Mouse (Mus musculus): Measurements from ENCODE around the gene Zbtb48. TPM values are rescaled to one million over a fixed set of nuclear protein-coding genes. Genes with fewer than 3 reads are reported as not detected.

Gene Zbtb48
- total and polyA plus RNA-seq, 3 experiments = 12.1 to 21.4 TPM; not detected in 1

DNA sequence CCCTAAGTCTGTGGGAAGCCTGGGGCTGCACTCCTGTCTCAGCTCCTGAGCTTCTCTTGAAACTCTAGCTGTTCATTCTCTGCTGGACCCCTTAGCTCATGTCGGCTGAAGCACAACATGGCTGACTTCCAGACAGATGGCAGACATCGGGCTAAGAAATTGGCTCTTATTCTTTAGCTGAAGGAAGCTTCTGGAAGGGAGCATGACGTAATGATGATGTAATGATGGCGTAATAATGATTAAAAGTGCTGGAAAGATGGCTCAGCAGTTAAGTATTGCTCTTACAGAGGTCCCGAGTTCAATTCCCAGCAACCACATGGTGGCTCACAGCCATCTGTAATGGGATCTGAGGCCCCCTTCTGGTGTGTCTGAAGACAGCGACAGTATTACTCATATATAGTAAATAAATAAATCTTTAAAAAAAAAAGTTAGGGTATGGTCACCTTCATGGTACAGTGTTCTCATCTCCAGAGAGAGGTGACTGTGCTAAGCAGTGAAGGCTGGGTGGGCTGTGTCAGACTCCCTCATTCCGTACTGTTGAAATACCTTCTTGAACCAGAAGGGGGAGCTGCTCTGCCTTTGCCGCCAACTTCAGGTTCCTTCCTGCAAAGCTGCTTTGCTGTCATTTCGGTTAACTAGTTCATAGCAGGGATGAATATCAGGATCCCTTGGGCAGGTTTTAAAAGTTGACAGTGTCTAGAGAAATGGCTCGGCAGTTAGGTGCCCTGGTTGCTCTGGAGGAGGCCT, 55.1 kb downstream of the Zbtb48 start:
- peaks cover 0 to 5% of the 10 kb centered on the region in 2 experiments; a peak in 1 of 4 replicates for H3K36me3 ChIP-seq (ENCODE audit: control insufficient read depth in 1 of 2, insufficient read depth in 2 of 2, low read length in 2 of 2)
- no peak for TF ChIP-seq POLR2AphosphoS2 (IDR thresholded peaks at IDR 0.05; ENCODE audit: low read length)
- no peak for TF ChIP-seq TAL1 (IDR thresholded peaks at IDR 0.05; ENCODE audit: low read length)
- TF ChIP-seq RAD21 (IDR thresholded peaks at IDR 0.05; ENCODE audit: low read depth, low read length) = no peak
- TF ChIP-seq ETS1 (IDR thresholded peaks at IDR 0.05; ENCODE audit: low read depth, low read length) = peak; percentile 8; the same call in 1 of the 2 replicates
- TF ChIP-seq MAX (IDR thresholded peaks at IDR 0.05; ENCODE audit: low read length) = no peak
- no peak for TF ChIP-seq JUND (IDR thresholded peaks at IDR 0.05; ENCODE audit: low read depth, low read length)
- TF ChIP-seq E2F4 (IDR thresholded peaks at IDR 0.05; ENCODE audit: borderline replicate concordance, low read depth, low read length) = no peak
- no peak for TF ChIP-seq GATA1 (IDR thresholded peaks at IDR 0.05; ENCODE audit: low read depth, low read length)
- 0 out of 2 replicates have a peak, but pooled peaks have one; percentile 18 for TF ChIP-seq SMC3 (IDR thresholded peaks at IDR 0.05; ENCODE audit: low read depth, low read length)
- peak; percentile 59 to 75 (median 70) for TF ChIP-seq CTCF (IDR thresholded peaks at IDR 0.05 in 2 of 3, conservative IDR thresholded peaks at IDR 0.05 in 1 of 3; ENCODE audit: control insufficient read depth in 1 of 3, insufficient read depth in 1 of 3, low read depth in 2 of 3, low read length in 3 of 3, poor library complexity in 1 of 3, severe bottlenecking in 1 of 3)
- no peak for TF ChIP-seq MXI1 (IDR thresholded peaks at IDR 0.05; ENCODE audit: low read depth, low read length)
- H3K4me3 ChIP-seq (ENCODE audit: control insufficient read depth in 1 of 2, insufficient read depth in 1 of 2, low read depth in 2 of 2, low read length in 2 of 2) = no peak overlapping the region
- DNase-seq (ENCODE audit: low read depth, low spot score) = peak; percentile 68
- H3K9me3 ChIP-seq (replicated peaks; ENCODE audit: insufficient read depth, low read length) = no peaks in the 10 kb centered on the region
- H3K27me3 ChIP-seq (ENCODE audit: control insufficient read depth in 1 of 2, insufficient read depth in 2 of 2, low read length in 2 of 2) = no peaks in the 10 kb centered on the region
- H3K9ac ChIP-seq (ENCODE audit: control insufficient read depth, low read depth, low read length, poor library complexity, severe bottlenecking) = no peak overlapping the region
- H3K27ac ChIP-seq (ENCODE audit: control insufficient read depth, low read depth, low read length) = 0 out of 2 replicates have a peak overlapping the region, but pooled peaks have one; percentile 11
- no peaks in the 10 kb centered on the region for H3K4me1 ChIP-seq (ENCODE audit: control insufficient read depth in 1 of 2, insufficient read depth in 2 of 2, low read length in 2 of 2)
- no peaks in the 10 kb centered on the region for H3K79me2 ChIP-seq (ENCODE audit: control insufficient read depth, insufficient read depth, low read length, poor library complexity)

Other genes starting within 250 kb of the Zbtb48 start
- gene Camta1, start 165.8 kb downstream of the Zbtb48 start, total RNA-seq (2012; rRNA removed) = 23.5 and 28.2 TPM in 2 replicates
- 10 to 100 TPM in 1 of 2 experiments, not detected in 1; 87.5 TPM for gene Camta1, start 165.8 kb downstream of the Zbtb48 start, polyA plus RNA-seq (2012; ENCODE audit: insufficient read depth in 1 of 2, insufficient read length in 2 of 2, low read depth in 1 of 2, low replicate concordance in 2 of 2, missing spikeins in 1 of 2)
- gene Dnajc11, start 94.0 kb downstream of the Zbtb48 start, total RNA-seq (2012; rRNA removed) = 109 and 128 TPM in 2 replicates
- gene Dnajc11, start 94.0 kb downstream of the Zbtb48 start, polyA plus RNA-seq (2012; ENCODE audit: insufficient read depth in 1 of 2, insufficient read length in 2 of 2, low read depth in 1 of 2, low replicate concordance in 2 of 2, missing spikeins in 1 of 2) = 100 to 1,000 TPM; 157 to 278 TPM
- gene Thap3, start 38.7 kb downstream of the Zbtb48 start, total RNA-seq (2012; rRNA removed) = 12.0 and 13.7 TPM in 2 replicates
- 10 to 100 TPM in 1 of 2 experiments, not detected in 1; 17.2 TPM for gene Thap3, start 38.7 kb downstream of the Zbtb48 start, polyA plus RNA-seq (2012; ENCODE audit: insufficient read depth in 1 of 2, insufficient read length in 2 of 2, low read depth in 1 of 2, low replicate concordance in 2 of 2, missing spikeins in 1 of 2)
- gene Phf13, start 31.4 kb downstream of the Zbtb48 start, total RNA-seq (2012; rRNA removed) = 2.0 and 3.2 TPM in 2 replicates
- 1 to 10 TPM in 1 of 2 experiments, not detected in 1; 6.6 TPM for gene Phf13, start 31.4 kb downstream of the Zbtb48 start, polyA plus RNA-seq (2012; ENCODE audit: insufficient read depth in 1 of 2, insufficient read length in 2 of 2, low read depth in 1 of 2, low replicate concordance in 2 of 2, missing spikeins in 1 of 2)
- 17.5 and 18.0 TPM in 2 replicates for gene Klhl21, start 18.9 kb downstream of the Zbtb48 start, total RNA-seq (2012; rRNA removed)
- gene Klhl21, start 18.9 kb downstream of the Zbtb48 start, polyA plus RNA-seq (2012; ENCODE audit: insufficient read depth in 1 of 2, insufficient read length in 2 of 2, low read depth in 1 of 2, low replicate concordance in 2 of 2, missing spikeins in 1 of 2) = 10 to 100 TPM in 1 of 2 experiments, not detected in 1; 22.5 TPM
- gene Tas1r1, start 10.9 kb upstream of the Zbtb48 start, total RNA-seq (2012; rRNA removed) = 0.12 TPM in 1 of 2 replicates, not detected in the other
- under 1 TPM in 1 of 2 experiments, not detected in 1; 0.21 TPM for gene Tas1r1, start 10.9 kb upstream of the Zbtb48 start, polyA plus RNA-seq (2012; ENCODE audit: insufficient read depth in 1 of 2, insufficient read length in 2 of 2, low read depth in 1 of 2, low replicate concordance in 2 of 2, missing spikeins in 1 of 2)
- gene Nol9, start 11.7 kb upstream of the Zbtb48 start, total RNA-seq (2012; rRNA removed) = 75.1 and 80.9 TPM in 2 replicates
- 100 to 1,000 TPM in 1 of 2 experiments, 10 to 100 TPM in 1; 80.3 to 114 TPM for gene Nol9, start 11.7 kb upstream of the Zbtb48 start, polyA plus RNA-seq (2012; ENCODE audit: insufficient read depth in 1 of 2, insufficient read length in 2 of 2, low read depth in 1 of 2, low replicate concordance in 2 of 2, missing spikeins in 1 of 2)
- gene Plekhg5, start 44.8 kb upstream of the Zbtb48 start, total RNA-seq (2012; rRNA removed) = 9.6 and 10.8 TPM in 2 replicates
- 10 to 100 TPM in 1 of 2 experiments, not detected in 1; 19.6 TPM for gene Plekhg5, start 44.8 kb upstream of the Zbtb48 start, polyA plus RNA-seq (2012; ENCODE audit: insufficient read depth in 1 of 2, insufficient read length in 2 of 2, low read depth in 1 of 2, low replicate concordance in 2 of 2, missing spikeins in 1 of 2)
- gene Tnfrsf25, start 88.3 kb upstream of the Zbtb48 start, total RNA-seq (2012; rRNA removed) = 0.49 and 1.1 TPM in 2 replicates
- under 1 TPM in 1 of 2 experiments, not detected in 1; 0.97 TPM for gene Tnfrsf25, start 88.3 kb upstream of the Zbtb48 start, polyA plus RNA-seq (2012; ENCODE audit: insufficient read depth in 1 of 2, insufficient read length in 2 of 2, low read depth in 1 of 2, low replicate concordance in 2 of 2, missing spikeins in 1 of 2)
- 4.5 and 5.0 TPM in 2 replicates for gene Espn, start 124.7 kb upstream of the Zbtb48 start, total RNA-seq (2012; rRNA removed)
- 10 to 100 TPM in 1 of 2 experiments, not detected in 1; 19.6 TPM for gene Espn, start 124.7 kb upstream of the Zbtb48 start, polyA plus RNA-seq (2012; ENCODE audit: insufficient read depth in 1 of 2, insufficient read length in 2 of 2, low read depth in 1 of 2, low replicate concordance in 2 of 2, missing spikeins in 1 of 2)
- gene Hes2, start 131.2 kb upstream of the Zbtb48 start, total RNA-seq (2012; rRNA removed) = 0.20 TPM in 1 of 2 replicates, not detected in the other
- under 1 TPM in 1 of 2 experiments, not detected in 1; 0.28 TPM for gene Hes2, start 131.2 kb upstream of the Zbtb48 start, polyA plus RNA-seq (2012; ENCODE audit: insufficient read depth in 1 of 2, insufficient read length in 2 of 2, low read depth in 1 of 2, low replicate concordance in 2 of 2, missing spikeins in 1 of 2)
- gene Acot7, start 150.5 kb upstream of the Zbtb48 start, total RNA-seq (2012; rRNA removed) = 81.8 and 92.7 TPM in 2 replicates
- gene Acot7, start 150.5 kb upstream of the Zbtb48 start, polyA plus RNA-seq (2012; ENCODE audit: insufficient read depth in 1 of 2, insufficient read length in 2 of 2, low read depth in 1 of 2, low replicate concordance in 2 of 2, missing spikeins in 1 of 2) = 100 to 1,000 TPM in 1 of 2 experiments, not detected in 1; 127 TPM
- not detected in 2 replicates for gene Gpr153, start 246.6 kb upstream of the Zbtb48 start, total RNA-seq (2012; rRNA removed)
- gene Gpr153, start 246.6 kb upstream of the Zbtb48 start, polyA plus RNA-seq (2012; ENCODE audit: insufficient read depth in 1 of 2, insufficient read length in 2 of 2, low read depth in 1 of 2, low replicate concordance in 2 of 2, missing spikeins in 1 of 2) = under 1 TPM in 1 of 2 experiments, not detected in 1; 0.08 TPM